Mouse (Mus musculus) c-Kit-positive CD71-positive TER-119-positive erythroid progenitor cells, embryonic 14.5 days (primary cell): ENCODE results near the gene Mfsd13b.
"Not testable (repeated sequence)": the region's sequence is repeated elsewhere in the genome, so short reads cannot be mapped to it uniquely, and the experiment has no call there.

Experiments used
- DNase-seq: peaks from one replicate; pipeline ENCODE4 v3.0.0-alpha.2; 2013; ENCODE audit warnings: low spot score

Gene Mfsd13b

GRCm38 (mm10) chr7:120991191-120991590 is 8.9 kb downstream of the Mfsd13b start:
- DNase-seq = no peak

DNA sequence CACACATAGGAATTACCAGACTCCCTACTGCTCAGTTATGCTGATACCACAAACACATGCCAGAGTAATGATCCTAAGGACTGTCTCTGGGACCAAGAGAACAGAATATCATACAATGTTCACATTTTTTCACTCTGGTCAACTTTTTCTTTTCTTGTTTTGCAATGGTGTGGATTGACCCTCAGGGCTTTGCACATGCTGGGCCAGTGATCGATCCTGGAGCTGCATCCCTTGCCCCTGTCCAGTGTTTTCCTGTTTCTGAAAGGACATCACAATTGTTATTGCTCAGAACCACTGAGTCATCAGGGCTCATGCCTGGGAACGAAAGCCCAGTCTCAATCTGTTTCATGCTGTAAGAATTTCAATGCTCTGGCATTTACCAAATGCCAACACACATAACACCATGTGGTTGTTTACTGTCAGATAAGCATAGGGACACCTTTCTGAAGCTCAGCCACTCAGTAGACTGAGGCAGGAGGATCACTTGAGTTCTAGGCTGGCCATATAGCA is 16.8 kb downstream of the Mfsd13b start:
- no peak for DNase-seq

- DNase-seq = no peak
Observed at GRCm38 (mm10) chr7:121000065-121000822, 17.9 kb downstream of the Mfsd13b start.

DNA sequence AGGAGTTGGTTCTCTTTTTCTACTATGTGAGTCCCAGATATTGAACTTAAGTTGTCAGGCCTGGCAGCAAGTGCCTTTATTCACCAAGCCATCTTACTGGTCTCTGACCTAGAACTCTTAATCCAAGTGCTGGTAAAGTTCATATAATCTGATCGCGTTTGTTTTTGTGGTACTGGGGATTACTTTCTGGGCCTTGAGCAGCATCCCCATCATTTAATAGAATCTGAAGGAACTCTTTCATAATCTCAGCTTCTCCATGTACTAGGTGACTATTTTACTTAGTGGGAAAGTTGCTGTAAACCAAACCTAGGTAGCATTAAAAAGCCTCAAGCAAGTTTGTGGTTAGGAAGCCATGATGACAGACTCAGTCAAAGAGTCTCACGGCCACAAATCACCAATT is 19.6 kb downstream of the Mfsd13b start:
- no peak for DNase-seq

DNA sequence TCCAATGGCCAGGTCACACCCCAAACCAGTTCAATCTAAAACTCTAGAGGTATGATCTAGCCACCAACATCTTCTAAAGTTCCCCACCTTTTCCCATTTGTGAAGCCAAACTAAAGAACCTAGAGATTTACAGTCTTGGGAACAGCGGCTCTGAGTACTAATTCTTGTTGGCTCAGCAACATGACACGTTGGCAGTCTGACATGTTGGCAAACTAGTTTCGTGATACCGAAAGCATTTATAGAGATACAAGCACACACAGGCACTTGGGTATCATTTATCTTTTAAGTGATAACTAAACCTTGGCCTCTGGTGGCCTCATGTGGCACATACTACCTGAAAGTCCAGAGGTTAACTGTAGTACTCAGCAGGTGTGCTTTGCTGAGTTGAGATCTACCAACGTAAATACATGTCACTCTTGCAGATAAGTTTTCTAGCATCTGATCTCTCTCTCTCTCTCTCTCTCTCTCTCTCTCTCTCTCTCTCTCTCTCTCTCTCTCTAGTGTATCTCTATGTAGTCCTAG is 20.2 kb downstream of the Mfsd13b start:
- DNase-seq = no peak

- no peak for DNase-seq
Observed at GRCm38 (mm10) chr7:121003793-121004418, 21.6 kb downstream of the Mfsd13b start.

DNA sequence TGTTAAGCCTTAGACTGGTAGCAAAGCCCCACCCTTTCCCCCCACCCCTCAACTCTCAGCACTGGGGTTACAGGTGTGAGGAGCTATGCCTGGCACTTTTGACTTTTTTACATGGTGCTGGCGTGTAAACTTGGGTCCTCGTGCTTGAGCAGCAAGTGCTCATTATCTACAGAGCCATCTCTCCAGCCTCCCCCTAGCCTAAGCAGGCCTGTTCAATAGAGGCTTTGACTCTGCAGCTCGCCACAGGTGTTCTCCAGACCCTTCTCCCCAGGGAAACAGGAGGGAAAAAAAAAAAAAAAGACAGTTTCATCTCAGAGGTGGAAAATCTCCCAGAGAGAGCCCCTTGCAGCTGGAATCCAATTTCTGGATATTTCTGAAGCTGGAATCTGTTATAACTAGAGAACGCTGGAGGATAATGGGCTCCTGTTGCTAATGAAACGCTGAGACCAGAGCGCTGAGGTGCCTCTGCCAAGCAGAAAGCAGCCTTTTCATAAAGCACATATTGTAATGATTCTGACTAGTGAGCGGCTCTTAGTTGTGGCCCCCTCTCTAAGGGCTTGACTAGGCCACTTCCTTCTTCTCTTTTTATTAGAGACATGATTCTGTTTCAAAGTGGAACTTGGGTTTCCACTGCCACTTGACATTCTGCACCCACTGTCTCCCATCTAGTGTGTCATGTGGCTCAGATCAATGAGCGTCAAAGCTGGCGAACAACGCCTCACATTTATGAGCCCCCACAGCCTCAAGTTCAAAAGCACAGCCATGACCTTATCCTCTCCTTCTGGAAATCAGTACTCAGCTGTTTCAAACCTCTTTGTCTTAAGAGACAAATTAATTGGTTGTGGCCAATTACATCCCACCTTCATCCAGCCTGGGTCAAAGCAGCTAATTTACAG is 29.7 kb downstream of the Mfsd13b start:
- DNase-seq = no peak

- no peak for DNase-seq
Observed at GRCm38 (mm10) chr7:121014486-121014885, 32.2 kb downstream of the Mfsd13b start.

DNA sequence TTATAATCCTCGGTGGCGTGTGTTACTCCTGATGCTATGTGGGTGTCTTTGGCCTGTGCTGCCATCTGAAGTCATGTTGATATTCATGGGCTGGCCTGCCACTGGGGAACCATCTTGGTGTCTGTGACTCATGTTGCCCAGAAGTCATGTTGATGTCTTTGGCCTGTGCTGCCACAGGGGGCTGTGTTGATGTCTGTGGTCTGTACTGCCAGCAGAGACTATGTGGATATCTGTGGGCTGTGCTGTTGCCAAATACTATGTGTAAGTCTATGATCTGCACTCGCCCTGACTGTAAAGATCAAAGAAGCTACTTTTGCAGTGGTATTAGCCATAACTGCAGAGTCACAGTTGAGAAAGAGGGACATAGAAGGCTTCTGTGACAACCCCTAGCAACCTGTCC is 36.5 kb downstream of the Mfsd13b start:
- no peak for DNase-seq

DNA sequence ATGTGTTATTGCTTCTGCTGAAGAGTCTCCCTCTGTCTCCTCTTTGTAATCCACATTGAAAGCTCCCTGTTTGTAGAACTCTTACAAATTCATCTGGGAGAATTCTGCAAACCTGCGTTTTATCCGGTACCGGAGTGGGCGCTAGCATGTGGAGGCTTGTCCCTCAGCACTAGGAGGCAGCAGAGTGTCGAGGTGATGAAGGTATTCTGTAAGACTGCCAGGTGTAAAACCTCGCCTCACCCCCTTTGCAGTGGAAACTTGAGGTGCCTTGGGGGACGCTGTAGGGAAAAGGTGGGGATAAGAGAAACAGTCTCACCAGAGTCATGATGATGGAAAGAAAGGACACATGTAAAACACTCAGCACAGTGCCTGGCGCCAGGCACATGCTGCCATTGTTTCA is 38.0 kb downstream of the Mfsd13b start:
- DNase-seq = no peak

DNA sequence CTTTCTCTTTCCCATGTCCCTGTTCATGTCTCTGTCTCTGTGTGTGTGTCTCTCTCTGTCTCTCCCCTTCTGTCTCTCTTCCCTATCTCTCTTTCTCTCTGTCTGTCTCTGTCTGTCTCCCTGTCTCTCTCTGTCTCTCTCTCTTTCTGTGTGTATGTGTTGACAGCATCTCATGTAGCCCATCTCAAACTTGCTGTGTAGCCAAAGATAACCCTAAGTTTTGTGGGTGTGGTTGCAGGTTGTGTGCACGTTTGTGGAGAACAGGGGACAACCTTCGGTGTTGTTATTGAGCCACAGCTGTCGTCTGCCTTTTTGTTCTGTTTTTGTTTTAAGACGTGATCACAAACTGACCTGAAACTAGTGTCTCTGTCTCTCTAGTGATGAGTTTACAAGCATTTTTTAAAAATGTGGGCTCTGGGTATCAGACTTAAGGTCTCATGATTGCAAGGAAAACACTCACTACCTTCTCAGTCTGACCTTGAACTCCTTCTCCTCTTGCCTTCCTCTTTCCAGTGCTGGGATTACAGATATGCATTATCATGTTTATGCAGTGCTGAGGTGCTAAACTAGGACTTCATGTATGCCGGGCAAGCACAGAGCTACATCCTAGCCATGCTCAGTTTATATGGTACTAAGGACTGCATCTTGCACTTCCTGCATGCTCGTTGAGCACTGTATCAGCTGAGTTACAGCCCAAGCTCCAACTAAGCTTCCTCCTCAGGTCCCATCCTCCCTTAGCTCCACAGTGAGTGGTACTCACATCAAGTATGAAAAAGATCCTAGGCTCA is 43.1 kb downstream of the Mfsd13b start:
- DNase-seq = no peak

DNA sequence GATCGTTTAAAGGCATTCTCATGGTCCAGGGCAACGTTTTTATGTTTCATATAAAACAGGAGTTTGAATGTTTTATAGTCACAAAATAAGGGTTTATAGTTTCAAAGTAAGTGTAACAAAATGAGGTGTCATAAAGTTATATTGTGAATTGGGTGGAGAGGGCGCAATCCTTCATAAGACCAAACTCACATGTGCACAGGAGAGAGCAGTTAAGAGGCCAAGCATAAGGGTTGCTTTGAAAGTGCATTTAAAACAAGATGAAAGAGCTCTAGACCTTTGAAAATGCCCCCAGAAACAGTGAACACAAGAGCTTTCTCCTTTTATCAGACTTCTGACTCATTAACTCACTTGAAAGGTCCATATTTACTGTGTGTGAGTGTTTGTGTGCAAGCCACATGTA is 44.0 kb downstream of the Mfsd13b start:
- DNase-seq = no peak

GRCm38 (mm10) chr7:121029947-121030346 is 47.6 kb downstream of the Mfsd13b start:
- not testable (repeated sequence) for DNase-seq

DNA sequence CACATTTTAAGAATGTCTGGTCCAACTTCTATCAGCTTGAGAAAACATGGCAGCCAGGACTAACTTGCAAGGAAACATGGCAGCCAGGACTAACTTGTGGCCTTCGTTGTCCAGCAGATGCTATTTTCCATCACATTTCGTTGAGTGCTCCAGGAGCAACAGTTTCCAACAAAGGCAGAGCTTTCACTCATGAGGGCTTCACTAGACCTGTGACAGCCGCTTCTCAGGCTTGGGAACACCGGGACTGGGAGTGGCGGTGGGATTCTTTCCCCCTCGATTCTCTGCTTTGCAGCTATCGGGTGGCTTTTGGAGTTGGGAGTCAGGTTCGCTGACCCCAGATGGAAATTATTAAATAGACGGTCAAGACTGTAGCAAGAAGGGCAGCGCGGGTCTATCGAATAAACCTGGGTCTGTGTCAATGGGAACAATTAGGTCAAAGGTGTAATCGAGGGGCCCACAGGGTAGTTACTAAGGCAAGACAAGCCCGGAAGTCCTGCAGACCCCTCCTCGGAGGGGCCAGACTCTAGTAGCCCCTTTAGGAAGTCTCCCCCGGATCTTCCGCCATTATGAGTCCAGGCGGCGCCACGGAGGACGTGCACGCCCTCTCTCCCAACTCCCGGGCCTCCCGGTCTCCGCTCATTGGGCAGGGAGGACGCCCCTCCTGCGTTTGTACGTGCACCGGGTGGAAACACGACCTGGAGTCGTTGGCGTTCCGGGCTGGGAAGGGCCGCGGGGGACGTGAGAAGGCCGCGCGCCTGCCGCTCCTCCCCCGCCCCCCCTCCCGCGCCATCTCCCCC is 51.7 kb downstream of the Mfsd13b start, which contains the start of gene Mettl9:
Gene Mettl9, plus strand, starts transcription at position 590 of the 797 bp plus-strand sequence.
- peak; percentile 92 for DNase-seq

DNA sequence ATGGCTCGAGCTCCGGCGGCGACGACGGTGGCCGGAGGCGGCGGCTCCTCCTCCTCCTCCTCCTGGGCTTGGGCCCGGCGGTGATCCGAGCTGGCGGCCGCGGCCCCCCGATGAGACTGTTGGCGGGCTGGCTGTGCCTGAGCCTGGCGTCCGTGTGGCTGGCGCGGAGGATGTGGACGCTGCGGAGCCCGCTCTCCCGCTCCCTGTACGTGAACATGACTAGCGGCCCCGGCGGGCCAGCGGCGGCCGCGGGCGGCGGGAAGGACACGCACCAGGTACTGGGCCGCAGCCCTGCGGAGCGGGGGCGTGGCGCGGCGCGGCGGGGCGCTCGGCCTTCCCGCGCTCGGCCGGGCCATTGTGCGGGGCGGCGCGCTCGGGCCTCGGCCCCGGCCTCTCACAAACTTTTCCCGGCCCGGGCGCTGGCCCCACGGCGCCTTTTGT is 52.4 kb downstream of the Mfsd13b start:
- DNase-seq = no peak

GRCm38 (mm10) chr7:121035161-121035721 is 52.9 kb downstream of the Mfsd13b start:
- DNase-seq = peak; percentile 34

- no peak for DNase-seq
Observed at GRCm38 (mm10) chr7:121040595-121040994, 58.3 kb downstream of the Mfsd13b start.

DNA sequence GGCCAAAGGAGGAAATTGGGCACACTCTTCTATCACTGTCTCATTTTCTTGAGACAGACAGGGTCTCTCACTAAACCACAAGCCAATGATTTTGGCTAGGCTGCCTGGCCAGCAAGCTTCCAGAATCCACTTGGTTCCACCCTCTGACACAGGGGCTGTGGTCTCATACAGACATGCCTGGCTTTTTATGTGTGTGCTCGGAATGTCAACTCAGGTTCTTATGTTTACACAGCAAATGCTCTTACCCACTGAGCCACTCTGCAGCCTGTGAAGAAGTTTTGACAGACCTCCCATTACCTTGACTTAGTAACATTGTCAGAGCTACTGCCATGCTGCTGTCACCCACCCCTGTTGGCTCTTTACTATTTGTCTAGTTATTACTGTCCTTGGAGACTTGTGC is 59.7 kb downstream of the Mfsd13b start:
- no peak for DNase-seq

- DNase-seq = no peak
Observed at GRCm38 (mm10) chr7:121043004-121043403, 60.7 kb downstream of the Mfsd13b start.

- no peak for DNase-seq
Observed at GRCm38 (mm10) chr7:121043510-121043909, 61.2 kb downstream of the Mfsd13b start.
